Mouse (Mus musculus): ENCODE data around the gene Ppp1r18. TPM values are rescaled to one million over a fixed set of nuclear protein-coding genes. Genes with fewer than 3 reads are reported as not detected.

Ppp1r18 gene
- polyA plus RNA-seq, 1 experiment from 2014 or later, result 21.8 TPM

DNA sequence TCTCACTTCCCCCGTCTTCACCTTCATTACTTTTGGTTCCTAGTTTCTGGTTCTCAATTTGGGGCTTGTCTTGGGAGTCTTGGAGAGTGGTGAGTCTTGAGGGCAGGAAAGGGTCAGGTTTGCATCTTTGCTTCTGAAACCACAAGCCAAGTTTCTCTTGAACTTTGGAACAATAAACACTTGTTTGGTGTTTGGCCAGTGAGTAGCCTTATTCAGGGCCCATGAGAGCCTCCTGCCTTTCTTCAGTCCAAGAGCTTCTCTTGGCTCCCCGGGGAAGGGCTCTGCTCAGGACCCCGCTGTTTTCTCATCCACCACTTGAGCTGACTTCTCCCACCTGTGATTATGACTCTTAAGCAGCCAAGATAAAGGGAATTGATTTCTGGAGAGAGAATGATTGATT is 57.2 kb downstream of the Ppp1r18 start:
- Histone ChIP-seq H3K27ac (replicated peaks) (no peak overlapping the region), H3K27me3 (ENCODE audit: low read depth, poor library complexity, severe bottlenecking) (no peaks in the 10 kb centered on the region), H3K9me3 (replicated peaks) (no peaks in the 10 kb centered on the region), H3K4me3 (no peak overlapping the region), H3K36me3 (peaks cover 74% of the 10 kb centered on the region), H3K4me1 (peaks cover 23% of the 10 kb centered on the region)
- WGBS, result 89% methylated on average over 3 of the region's 3 CpGs
- no peak for DNase-seq (ENCODE audit: low spot score)

DNA sequence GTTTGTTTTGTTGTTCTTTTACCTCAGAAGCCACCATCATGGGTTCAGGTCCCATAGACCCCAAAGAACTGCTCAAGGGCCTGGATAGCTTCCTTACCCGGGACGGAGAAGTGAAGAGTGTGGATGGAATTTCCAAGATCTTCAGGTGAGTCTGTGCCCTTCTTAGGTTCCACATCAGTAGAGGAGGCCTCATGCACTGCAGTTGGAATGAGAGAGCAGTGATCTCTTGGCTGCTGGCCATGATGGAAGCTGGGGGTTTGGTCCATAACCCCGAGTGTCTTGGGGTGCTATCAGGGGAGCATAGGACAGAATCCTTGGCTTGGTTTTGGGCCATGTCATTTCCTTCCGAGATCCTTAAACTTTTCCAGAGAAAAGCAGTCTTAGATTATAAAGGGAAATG is 57.9 kb downstream of the Ppp1r18 start:
- Histone ChIP-seq H3K27me3 (ENCODE audit: low read depth, poor library complexity, severe bottlenecking) (no peaks in the 10 kb centered on the region), H3K36me3 (peaks cover 78% of the 10 kb centered on the region), H3K4me3 (no peak overlapping the region), H3K9me3 (replicated peaks) (no peaks in the 10 kb centered on the region), H3K4me1 (peaks cover 23% of the 10 kb centered on the region), H3K27ac (replicated peaks) (no peak overlapping the region)
- WGBS, result 93% methylated on average over 4 of the region's 4 CpGs
- DNase-seq (ENCODE audit: low spot score), result no peak

MicroRNAs encoded within 50 kb of the gene (microRNA counts, 519-probe panel; counts per million panel counts)
- microRNA mmu-miR-1894-3p (not detected), microRNA mmu-miR-1894-5p (not detected)

Small RNA genes within 50 kb of the gene (microRNA-seq; reads per million reads assigned to microRNA genes)
- gene Gm28033 (2.1 reads per million), gene Mir1894 (not detected)

Other genes with a start within 250 kb of the Ppp1r18 start
- gene Gm9573, start 239.0 kb upstream of the Ppp1r18 start, polyA plus RNA-seq (2016; fragmentation: Nextera tagmentation; extraction: Ambion mirVana), result not detected in 2 replicates
- 0.17 and 0.22 TPM in 2 replicates for gene Mucl3, start 221.9 kb upstream of the Ppp1r18 start, polyA plus RNA-seq (2016; fragmentation: Nextera tagmentation; extraction: Ambion mirVana)
- gene Vars2, start 198.0 kb upstream of the Ppp1r18 start, polyA plus RNA-seq (2016; fragmentation: Nextera tagmentation; extraction: Ambion mirVana), result 19.3 and 20.6 TPM in 2 replicates
- 50.1 and 52.3 TPM in 2 replicates for gene Gtf2h4, start 191.9 kb upstream of the Ppp1r18 start, polyA plus RNA-seq (2016; fragmentation: Nextera tagmentation; extraction: Ambion mirVana)
- 142 and 193 TPM in 2 replicates for gene Ddr1, start 161.0 kb upstream of the Ppp1r18 start, polyA plus RNA-seq (2016; fragmentation: Nextera tagmentation; extraction: Ambion mirVana)
- 3.0 and 3.7 TPM in 2 replicates for gene Ier3, start 43.9 kb upstream of the Ppp1r18 start, polyA plus RNA-seq (2016; fragmentation: Nextera tagmentation; extraction: Ambion mirVana)
- 54.8 and 59.3 TPM in 2 replicates for gene Flot1, start 42.4 kb upstream of the Ppp1r18 start, polyA plus RNA-seq (2016; fragmentation: Nextera tagmentation; extraction: Ambion mirVana)
- 1,574 and 1,617 TPM in 2 replicates for gene Tubb5, start 27.3 kb upstream of the Ppp1r18 start, polyA plus RNA-seq (2016; fragmentation: Nextera tagmentation; extraction: Ambion mirVana)
- gene Mdc1, start 24.1 kb upstream of the Ppp1r18 start, polyA plus RNA-seq (2016; fragmentation: Nextera tagmentation; extraction: Ambion mirVana), result 21.1 and 21.7 TPM in 2 replicates
- 80.0 and 84.5 TPM in 2 replicates for gene Nrm, start 4.3 kb upstream of the Ppp1r18 start, polyA plus RNA-seq (2016; fragmentation: Nextera tagmentation; extraction: Ambion mirVana)
- 51.6 and 54.3 TPM in 2 replicates for gene Dhx16, start 14.2 kb downstream of the Ppp1r18 start, polyA plus RNA-seq (2016; fragmentation: Nextera tagmentation; extraction: Ambion mirVana)
- 29.0 and 29.6 TPM in 2 replicates for gene 2310061I04Rik, start 31.8 kb downstream of the Ppp1r18 start, polyA plus RNA-seq (2016; fragmentation: Nextera tagmentation; extraction: Ambion mirVana)
- 124 and 178 TPM in 2 replicates for gene Atat1, start 44.5 kb downstream of the Ppp1r18 start, polyA plus RNA-seq (2016; fragmentation: Nextera tagmentation; extraction: Ambion mirVana)
- gene Mrps18b, start 50.8 kb downstream of the Ppp1r18 start, polyA plus RNA-seq (2016; fragmentation: Nextera tagmentation; extraction: Ambion mirVana), result 72.2 and 92.6 TPM in 2 replicates
- 58.8 and 63.3 TPM in 2 replicates for gene Ppp1r10, start 50.8 kb downstream of the Ppp1r18 start, polyA plus RNA-seq (2016; fragmentation: Nextera tagmentation; extraction: Ambion mirVana)
- gene Abcf1, start 104.2 kb downstream of the Ppp1r18 start, polyA plus RNA-seq (2016; fragmentation: Nextera tagmentation; extraction: Ambion mirVana), result 117 and 121 TPM in 2 replicates
- gene Gnl1, start 114.3 kb downstream of the Ppp1r18 start, polyA plus RNA-seq (2016; fragmentation: Nextera tagmentation; extraction: Ambion mirVana), result 56.3 and 59.7 TPM in 2 replicates
- gene Prr3, start 114.6 kb downstream of the Ppp1r18 start, polyA plus RNA-seq (2016; fragmentation: Nextera tagmentation; extraction: Ambion mirVana), result 45.3 and 50.1 TPM in 2 replicates
- gene H2-T24, start 155.0 kb downstream of the Ppp1r18 start, polyA plus RNA-seq (2016; fragmentation: Nextera tagmentation; extraction: Ambion mirVana), result 4.4 and 5.9 TPM in 2 replicates
- gene H2-T23, start 167.3 kb downstream of the Ppp1r18 start, polyA plus RNA-seq (2016; fragmentation: Nextera tagmentation; extraction: Ambion mirVana), result 3.5 and 4.9 TPM in 2 replicates
- 7.0 and 8.4 TPM in 2 replicates for gene H2-T22, start 177.2 kb downstream of the Ppp1r18 start, polyA plus RNA-seq (2016; fragmentation: Nextera tagmentation; extraction: Ambion mirVana)
- not detected in 2 replicates for gene Gm6034, start 177.4 kb downstream of the Ppp1r18 start, polyA plus RNA-seq (2016; fragmentation: Nextera tagmentation; extraction: Ambion mirVana)
- not detected in 2 replicates for gene Gm11127, start 192.8 kb downstream of the Ppp1r18 start, polyA plus RNA-seq (2016; fragmentation: Nextera tagmentation; extraction: Ambion mirVana)